Mouse (Mus musculus) lung, embryonic 14.5 days (tissue): ENCODE data around the gene Nox3. TPM values are rescaled to one million over a fixed set of nuclear protein-coding genes. Genes with fewer than 3 reads are reported as not detected.

Experiments
- ATAC-seq: fragments of 200-750 bp; cut with Nextera tagmentation; 2 replicates; pipeline ENCODE4 v1.8.0; 2017; ENCODE audit warnings: mild to moderate bottlenecking, moderate TSS enrichment, moderate library complexity; ENCODE audit not compliant: insufficient read depth
- DNase-seq: peaks from one replicate; pipeline ENCODE4 v3.0.0-alpha.2; 2015
- H3K27ac ChIP-seq: fragments of 300-500 bp; sonication (generic); 2 replicates; pipeline ENCODE4 v1.5.1; 2014; ENCODE audit warnings: low read depth, mild to moderate bottlenecking, moderate library complexity
- H3K27me3 ChIP-seq: fragments of 300-500 bp; sonication (generic); 2 replicates; pipeline ENCODE4 v1.6.1; 2014; ENCODE audit warnings: low read length, control low read depth; ENCODE audit not compliant: insufficient read depth
- H3K36me3 ChIP-seq: fragments of 300-500 bp; sonication (generic); 2 replicates; pipeline ENCODE4 v1.6.1; 2014; ENCODE audit warnings: control low read depth; ENCODE audit not compliant: insufficient read depth
- H3K4me1 ChIP-seq: fragments of 300-500 bp; sonication (generic); 2 replicates; pipeline ENCODE4 v1.6.1; 2014; ENCODE audit warnings: antibody characterized with exemption, control low read depth; ENCODE audit not compliant: insufficient read depth
- H3K4me2 ChIP-seq: fragments of 300-500 bp; sonication (generic); 2 replicates; pipeline ENCODE4 v1.6.1; 2014; ENCODE audit warnings: mild to moderate bottlenecking
- H3K4me3 ChIP-seq: fragments of 300-500 bp; sonication (generic); 2 replicates; pipeline ENCODE4 v1.5.1; 2014; ENCODE audit warnings: low read depth, low read length
- H3K9ac ChIP-seq: fragments of 300-500 bp; sonication (generic); 2 replicates; pipeline ENCODE4 v1.6.1; 2014
- H3K9me3 ChIP-seq: fragments of 300-500 bp; sonication (generic); 2 replicates; pipeline ENCODE4 v1.6.1; 2016; ENCODE audit warnings: low read depth, low read length, control low read depth
- CTCF ChIP-seq: IDR thresholded peaks from 2 replicates; pipeline ENCODE4 v1.5.1; 2016; ENCODE audit warnings: antibody characterized with exemption, low read depth
- WGBS: fragments of 180-500 bp; shearing (Covaris S2); extraction: QIAGEN DNeasy Blood & Tissue Kit; methylation state at CpG from one replicate; pipeline ENCODE4 v1.1.7; 2014; 5-methylcytosine and 5-hydroxymethylcytosine counted together
- polyA plus RNA-seq: library from polyadenylated mRNA; unstranded; fragments of >200 nt; fragmentation: Nextera tagmentation; extraction: Ambion mirVana; gene quantifications from 2 replicates; pipeline ENCODE4 v1.2.1, GENCODE M21; 2014

Nox3 gene
- polyA plus RNA-seq, 1 experiment from 2014 or later: not detected

GRCm38 (mm10) chr17:3610928-3611780 lies 84.9 kb downstream of the Nox3 start:
- TF ChIP-seq CTCF: no peak
- no peak for ATAC-seq
- Histone ChIP-seq H3K4me2 (peak overlapping the region; percentile 50), H3K4me3 (no peak overlapping the region), H3K27ac (no peak overlapping the region), H3K36me3 (no peaks in the 10 kb centered on the region), H3K9ac (no peak overlapping the region), H3K27me3 (no peaks in the 10 kb centered on the region), H3K4me1 (no peaks in the 10 kb centered on the region), H3K9me3 (no peaks in the 10 kb centered on the region)
- DNase-seq: no peak
- 28% methylated on average over 21 of the region's 21 CpGs for whole genome bisulfite sequencing

DNA sequence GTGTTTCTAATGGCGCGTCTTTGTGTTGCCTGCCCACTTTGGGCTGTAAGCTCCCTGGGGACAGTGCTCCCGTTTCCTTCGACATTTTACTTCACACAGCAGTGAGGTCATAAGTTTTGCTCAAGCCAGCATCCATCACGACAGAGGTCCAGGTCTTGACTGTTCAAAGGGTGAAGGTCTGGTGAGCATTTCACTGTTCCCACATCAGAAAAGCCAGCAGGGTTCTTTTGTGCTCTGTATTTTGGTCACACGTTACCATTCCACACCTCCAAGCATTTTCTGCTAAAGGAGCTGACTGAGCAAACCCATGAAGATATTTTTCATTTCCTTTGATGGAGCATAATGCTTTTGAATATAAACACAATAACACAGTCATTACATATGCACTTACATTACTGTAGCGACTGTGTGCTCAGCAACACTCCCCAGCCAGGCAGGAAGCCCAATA lies 85.7 kb downstream of the Nox3 start:
- H3K4me2 ChIP-seq: no peak overlapping the region
- H3K4me1 ChIP-seq: no peaks in the 10 kb centered on the region
- DNase-seq: no peak
- no peak for TF ChIP-seq CTCF
- no peak overlapping the region for H3K9ac ChIP-seq
- 70% methylated on average over 7 of the region's 7 CpGs for WGBS
- H3K9me3 ChIP-seq: no peaks in the 10 kb centered on the region
- H3K27ac ChIP-seq: no peak overlapping the region
- H3K36me3 ChIP-seq: no peaks in the 10 kb centered on the region
- ATAC-seq: no peak
- H3K4me3 ChIP-seq: no peak overlapping the region
- no peaks in the 10 kb centered on the region for H3K27me3 ChIP-seq

DNA sequence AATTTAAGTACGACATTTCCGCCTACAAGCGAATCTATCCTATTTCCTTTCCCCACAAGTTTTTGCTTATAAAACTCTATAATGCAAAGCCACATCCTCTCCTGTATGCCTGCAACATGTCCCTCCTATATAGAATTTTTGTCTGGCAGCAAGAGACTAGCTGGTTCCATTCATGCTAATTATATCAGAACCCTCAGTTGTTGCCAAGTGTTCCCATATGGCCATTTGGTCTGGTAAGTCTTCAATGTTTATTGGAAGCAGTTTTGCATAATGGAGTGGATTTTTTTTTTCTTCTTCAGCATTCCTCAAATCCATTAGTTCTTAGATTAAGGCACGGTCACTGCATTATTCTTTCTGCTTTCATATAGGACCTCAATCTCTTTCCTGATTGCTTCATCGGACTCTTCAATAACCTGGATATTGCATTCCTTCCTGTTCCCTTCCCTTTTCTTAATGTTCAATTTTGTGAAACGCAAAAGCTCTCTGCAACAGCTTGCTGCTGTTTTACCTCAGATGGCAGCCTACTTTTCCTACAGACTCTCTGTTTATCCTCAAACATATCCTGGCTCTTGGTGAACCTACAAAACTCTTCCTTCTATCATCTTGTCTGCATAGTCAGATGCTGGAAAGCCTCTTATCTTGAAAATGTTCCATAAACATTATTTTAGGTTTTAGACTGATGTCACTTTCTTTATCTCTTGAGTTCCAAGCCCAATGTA lies 92.9 kb downstream of the Nox3 start:
- WGBS: 76% methylated on average over 6 of the region's 6 CpGs

DNA sequence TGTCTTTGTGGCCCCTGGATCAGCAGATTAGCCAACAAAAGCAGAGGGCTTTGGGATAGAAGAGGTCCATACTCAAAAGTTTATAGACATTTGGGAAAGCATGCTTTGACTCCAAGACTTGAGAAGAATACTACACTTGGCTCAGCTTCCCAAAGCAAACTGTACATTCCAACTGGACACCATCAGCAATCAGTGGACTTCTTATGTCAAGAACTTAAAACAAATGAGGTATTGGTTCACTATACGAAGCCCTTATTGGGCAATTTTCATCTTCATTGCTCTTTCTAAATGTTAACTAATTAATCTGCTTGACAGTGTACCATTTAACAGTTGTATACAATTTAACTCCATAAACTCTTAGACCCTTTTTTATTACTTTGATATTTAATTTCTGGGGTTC lies 97.7 kb downstream of the Nox3 start:
- Histone ChIP-seq H3K4me1 (no peaks in the 10 kb centered on the region), H3K9ac (no peak overlapping the region), H3K9me3 (no peaks in the 10 kb centered on the region), H3K27me3 (no peaks in the 10 kb centered on the region), H3K36me3 (no peaks in the 10 kb centered on the region), H3K4me2 (no peak overlapping the region), H3K4me3 (no peak overlapping the region), H3K27ac (no peak overlapping the region)
- no peak for ATAC-seq
- TF ChIP-seq CTCF: no peak
- WGBS: 34% methylated on average over 1 of the region's 1 CpGs
- peak; percentile 31 for DNase-seq

More for the DNA sequence above, 92.9 kb downstream of the Nox3 start:
- H3K27ac ChIP-seq: no peak overlapping the region
- H3K9me3 ChIP-seq: no peaks in the 10 kb centered on the region
- ATAC-seq (no peak), DNase-seq (peak; percentile 72)
- no peak overlapping the region for H3K9ac ChIP-seq
- no peaks in the 10 kb centered on the region for H3K36me3 ChIP-seq
- no peak overlapping the region for H3K4me2 ChIP-seq
- no peak for TF ChIP-seq CTCF
- H3K27me3 ChIP-seq: no peaks in the 10 kb centered on the region
- no peaks in the 10 kb centered on the region for H3K4me1 ChIP-seq
- H3K4me3 ChIP-seq: no peak overlapping the region

DNA sequence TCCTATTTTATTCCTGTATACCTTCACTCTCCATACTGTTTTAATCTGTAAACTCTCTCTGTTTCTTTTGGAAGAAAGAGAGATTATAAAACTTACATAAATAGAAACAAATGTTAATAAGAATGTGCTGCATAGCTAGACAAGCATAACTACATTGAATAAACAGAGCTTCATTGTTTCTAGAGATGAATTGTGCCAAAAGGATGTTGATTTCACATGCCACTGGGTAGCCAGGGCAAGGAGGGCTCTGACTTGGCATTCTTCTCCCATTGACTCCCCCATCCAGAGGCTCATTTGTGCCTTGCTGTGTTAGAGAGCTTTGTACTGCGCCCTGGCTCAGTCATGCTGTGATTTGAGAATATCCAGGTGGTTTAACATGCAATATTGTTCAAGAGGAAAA lies 98.2 kb downstream of the Nox3 start:
- no peaks in the 10 kb centered on the region for H3K9me3 ChIP-seq
- H3K4me3 ChIP-seq: no peak overlapping the region
- no peaks in the 10 kb centered on the region for H3K27me3 ChIP-seq
- H3K27ac ChIP-seq: no peak overlapping the region
- no peak overlapping the region for H3K4me2 ChIP-seq
- ATAC-seq: no peak
- H3K36me3 ChIP-seq: no peaks in the 10 kb centered on the region
- no peak for TF ChIP-seq CTCF
- no peak for DNase-seq
- H3K9ac ChIP-seq: no peak overlapping the region
- no peaks in the 10 kb centered on the region for H3K4me1 ChIP-seq
- 69% methylated on average over 1 of the region's 1 CpGs for WGBS

- Histone ChIP-seq H3K4me1 (no peaks in the 10 kb centered on the region), H3K4me2 (no peak overlapping the region), H3K9ac (no peak overlapping the region), H3K27ac (peak overlapping the region; percentile 37; the same call in 1 of the 2 replicates), H3K9me3 (no peaks in the 10 kb centered on the region), H3K27me3 (no peaks in the 10 kb centered on the region), H3K4me3 (no peak overlapping the region), H3K36me3 (no peaks in the 10 kb centered on the region)
- ATAC-seq (peak; percentile 62; the same call in 1 of the 2 replicates), DNase-seq (peak; percentile 37)
- WGBS: 27% methylated on average over 1 of the region's 1 CpGs
- no peak for TF ChIP-seq CTCF
These were observed 98.9 kb downstream of the Nox3 start for GRCm38 (mm10) chr17:3597130-3597529.

Other genes starting within 250 kb of the Nox3 start
- gene Cldn20, start 163.7 kb downstream of the Nox3 start, polyA plus RNA-seq: not detected in 2 replicates
- gene Tfb1m, start 138.5 kb downstream of the Nox3 start, polyA plus RNA-seq: 13.4 and 13.6 TPM in 2 replicates